Mouse (Mus musculus): ENCODE data around the gene Wdr93.
"Not testable (repeated sequence)": the region's sequence is repeated elsewhere in the genome, so short reads cannot be mapped to it uniquely, and the experiment has no call there.

Wdr93 gene

DNA sequence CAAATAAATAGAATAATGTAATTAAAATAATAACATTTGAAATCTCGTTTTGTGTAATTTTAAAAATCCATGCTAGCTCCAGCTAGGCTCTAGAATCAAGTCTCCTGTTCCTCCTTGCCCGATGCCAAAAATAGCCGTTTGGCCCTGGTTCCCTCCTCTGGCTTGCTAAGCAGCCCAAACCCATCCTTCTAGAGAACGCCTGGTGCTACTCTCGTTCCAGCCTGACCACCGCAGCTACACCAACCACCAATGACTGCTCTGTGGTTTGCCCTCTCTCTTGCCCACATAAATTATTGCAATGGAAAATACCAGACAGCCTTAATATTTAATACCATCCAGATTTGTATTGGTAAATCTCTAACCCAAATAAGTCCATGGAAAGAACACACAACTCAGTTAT is 4.7 kb downstream of the Wdr93 start:
- ATAC-seq (ENCODE audit: low TSS enrichment): no peak

DNA sequence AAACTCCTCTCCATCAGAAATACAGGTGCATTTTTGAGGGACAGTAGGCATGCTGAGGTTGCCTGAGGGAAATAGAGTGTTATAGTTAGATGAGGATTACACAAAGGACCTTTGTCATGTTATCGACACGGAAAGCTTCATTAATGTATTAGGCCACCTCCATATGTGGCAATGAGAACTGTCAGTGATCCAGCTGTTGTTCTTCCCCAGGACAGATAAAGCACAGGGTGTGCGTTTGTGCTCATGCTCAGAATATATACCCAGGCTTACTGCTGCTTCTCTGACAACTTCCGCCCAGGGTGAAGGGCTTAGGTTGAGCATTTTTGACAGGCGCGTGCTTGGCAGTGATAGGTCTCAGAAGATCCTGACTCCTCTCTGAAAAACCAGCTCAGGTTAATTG is 6.5 kb downstream of the Wdr93 start:
- no peak for ATAC-seq (ENCODE audit: low TSS enrichment)

DNA sequence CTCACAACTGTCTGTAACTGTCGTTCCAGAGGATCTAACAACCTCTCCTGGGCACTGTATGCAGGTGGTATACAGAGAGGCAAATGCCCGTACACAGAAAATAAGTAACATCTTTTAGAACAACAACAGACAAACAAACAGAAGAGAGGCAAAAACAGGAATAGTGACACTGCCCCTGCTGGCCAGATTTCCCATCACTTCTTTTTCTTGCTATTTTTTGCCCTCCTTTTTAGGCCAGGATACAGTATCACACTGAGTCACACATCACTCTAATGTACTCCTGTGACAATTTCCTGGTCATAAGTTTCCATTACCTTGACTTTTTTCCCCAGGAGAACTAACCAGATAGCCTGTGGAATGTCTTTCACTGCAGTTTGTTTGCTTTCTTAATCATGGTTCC is 13.4 kb downstream of the Wdr93 start:
- ATAC-seq (ENCODE audit: low TSS enrichment): no peak

DNA sequence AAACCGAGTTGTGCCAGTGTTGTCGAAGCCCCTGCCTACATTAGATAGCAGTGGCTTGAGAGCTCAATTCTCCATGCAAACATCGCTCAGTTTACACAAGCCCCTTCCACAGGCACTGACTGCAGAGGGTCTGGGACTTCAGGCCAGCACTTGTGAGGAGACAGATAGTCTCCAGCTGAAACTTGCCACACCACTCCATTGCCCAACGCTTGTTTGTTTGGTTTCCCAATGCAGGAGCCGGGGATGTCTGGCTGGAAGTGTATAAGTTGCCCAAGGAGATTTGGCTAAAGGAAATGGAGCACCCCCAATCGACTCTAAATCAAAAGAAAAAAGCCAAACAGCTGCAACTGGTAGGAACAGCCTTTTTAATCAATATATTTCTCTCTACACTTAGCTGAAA is 15.2 kb downstream of the Wdr93 start:
- ATAC-seq (ENCODE audit: low TSS enrichment): no peak

DNA sequence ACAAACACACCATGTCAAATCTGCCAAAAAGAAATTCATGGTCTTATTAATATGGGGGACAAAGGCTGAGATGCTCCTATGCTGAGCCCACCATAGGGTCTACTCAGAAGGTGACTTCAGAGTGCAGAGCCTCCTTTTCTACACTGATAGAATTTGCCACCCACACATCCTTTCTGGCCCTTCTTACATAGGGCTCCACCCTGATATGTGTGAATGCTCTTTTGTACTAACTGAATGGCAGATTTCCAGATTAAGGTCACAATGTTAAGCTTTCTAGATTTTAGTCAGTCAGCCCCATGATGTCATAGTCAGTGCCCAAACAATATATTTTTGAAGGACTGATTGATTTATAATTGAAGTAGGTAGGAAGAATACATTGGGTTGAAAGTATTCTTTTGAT is 16.8 kb downstream of the Wdr93 start:
- ATAC-seq (ENCODE audit: low TSS enrichment): no peak

DNA sequence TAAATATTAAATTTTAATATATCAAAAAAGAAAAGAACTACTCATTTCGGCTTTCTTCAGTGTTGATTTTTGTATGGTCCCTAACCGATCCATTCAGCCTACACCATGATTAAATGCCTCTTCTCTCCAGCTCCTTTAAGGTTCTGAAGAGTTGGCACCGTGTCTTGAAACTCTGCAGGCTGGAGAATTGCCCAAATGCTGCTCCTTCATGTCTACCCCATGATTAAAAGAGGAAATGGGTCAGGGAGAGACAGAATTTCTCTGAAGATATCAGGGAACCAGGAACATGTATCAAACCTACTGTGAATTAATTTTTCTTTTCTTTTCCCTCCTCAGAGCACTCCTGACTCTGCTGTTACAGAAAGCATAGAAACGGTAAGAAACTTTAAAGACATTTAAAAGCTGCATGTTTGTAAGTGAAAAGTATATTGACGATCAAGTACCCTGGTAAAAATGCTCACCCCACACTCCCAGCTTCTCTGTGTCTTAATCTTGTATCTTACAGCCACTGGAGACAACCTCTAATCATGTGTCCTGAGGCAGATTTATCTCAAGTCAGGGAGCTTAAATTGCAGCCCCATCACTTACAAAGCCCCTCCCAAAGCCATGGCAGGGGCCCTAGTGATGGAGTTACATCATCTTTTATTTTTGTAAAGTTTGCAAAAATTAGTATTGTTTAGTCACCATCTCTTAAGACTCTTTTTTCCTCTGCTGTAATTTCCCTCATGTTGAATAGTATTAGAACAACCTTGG is 18.3 kb downstream of the Wdr93 start:
- no peak for ATAC-seq (ENCODE audit: low TSS enrichment)

- ATAC-seq (ENCODE audit: low TSS enrichment): no peak
These were observed 19.1 kb downstream of the Wdr93 start for GRCm38 (mm10) chr7:79762106-79762505.

DNA sequence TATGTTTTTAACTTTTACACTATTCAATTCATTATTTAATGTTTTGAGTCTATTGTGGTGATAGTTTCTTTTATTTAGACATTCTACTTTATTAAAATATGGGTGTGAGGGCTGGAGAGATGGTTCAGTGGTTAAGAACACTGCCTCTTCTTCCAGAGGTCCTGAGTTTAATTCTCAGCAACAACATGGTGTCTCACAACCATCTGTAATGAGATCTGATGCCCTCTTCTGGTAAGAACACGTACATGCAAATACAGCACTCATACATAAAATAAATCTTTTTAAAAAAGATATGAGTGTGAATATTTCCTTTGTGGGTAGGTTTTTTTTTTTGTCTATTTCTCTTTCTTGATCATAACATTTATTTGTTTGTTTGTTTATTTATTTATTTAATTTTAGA is 23.0 kb downstream of the Wdr93 start:
- no peak for ATAC-seq (ENCODE audit: low TSS enrichment)

DNA sequence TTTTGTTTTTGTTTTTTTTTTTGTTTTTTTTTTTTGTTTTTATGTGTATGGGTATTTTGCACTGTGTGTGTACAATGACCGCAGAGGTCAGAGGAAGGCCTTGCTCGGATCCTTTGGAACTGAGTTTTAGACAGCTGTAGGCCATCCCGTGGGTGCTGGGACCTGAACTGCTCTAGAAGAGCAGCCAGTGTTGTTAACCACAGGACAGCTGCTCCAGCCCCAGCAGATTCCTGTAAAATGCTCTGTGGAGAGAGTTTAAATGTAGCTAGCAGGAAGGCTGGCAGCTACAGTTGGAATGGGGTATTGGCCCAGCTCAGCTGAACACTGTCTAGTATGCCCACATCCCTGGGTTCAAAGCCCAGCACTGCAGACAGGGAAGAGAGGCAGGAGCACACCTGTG is 26.7 kb downstream of the Wdr93 start:
- ATAC-seq (ENCODE audit: low TSS enrichment): no peak

- ATAC-seq (ENCODE audit: low TSS enrichment): peak; percentile 93
These were observed 28.9 kb downstream of the Wdr93 start for GRCm38 (mm10) chr7:79771561-79772512.

- peak; percentile 93 for ATAC-seq (ENCODE audit: low TSS enrichment)
These were observed 38.0 kb downstream of the Wdr93 start for GRCm38 (mm10) chr7:79780647-79781626.

DNA sequence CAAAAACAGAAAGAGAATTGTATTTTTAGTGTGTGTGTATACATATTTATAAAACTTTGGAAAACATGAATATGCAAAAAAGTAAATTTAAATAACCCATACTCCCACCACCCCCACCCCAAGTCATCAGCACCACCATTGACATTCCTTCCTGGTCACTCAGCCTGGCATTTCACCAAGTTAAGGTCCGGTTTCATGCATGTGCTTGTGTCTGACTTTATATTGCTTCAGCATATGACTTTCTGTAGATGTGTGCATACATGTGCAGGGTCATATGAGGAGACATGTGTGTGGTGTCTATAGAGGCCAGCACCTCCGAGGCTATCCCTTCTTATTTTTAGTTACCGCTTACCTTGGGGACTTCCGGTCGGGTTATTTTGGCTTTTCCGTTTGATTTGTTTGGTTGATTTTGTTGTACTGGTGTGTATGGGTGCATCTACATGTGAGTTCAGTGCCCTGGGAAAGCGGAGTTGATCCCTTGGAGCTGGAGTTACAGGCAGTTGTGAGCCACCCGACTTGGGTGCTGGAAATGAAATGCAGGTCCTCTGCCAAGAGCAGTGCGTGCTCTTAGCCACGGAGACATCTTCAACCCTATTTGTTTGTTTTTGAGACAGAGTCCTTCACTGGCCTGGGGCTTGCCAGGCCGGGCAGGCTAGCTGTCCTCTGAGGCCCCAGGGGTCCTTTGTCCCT is 39.0 kb downstream of the Wdr93 start:
- ATAC-seq (ENCODE audit: low TSS enrichment): no peak

DNA sequence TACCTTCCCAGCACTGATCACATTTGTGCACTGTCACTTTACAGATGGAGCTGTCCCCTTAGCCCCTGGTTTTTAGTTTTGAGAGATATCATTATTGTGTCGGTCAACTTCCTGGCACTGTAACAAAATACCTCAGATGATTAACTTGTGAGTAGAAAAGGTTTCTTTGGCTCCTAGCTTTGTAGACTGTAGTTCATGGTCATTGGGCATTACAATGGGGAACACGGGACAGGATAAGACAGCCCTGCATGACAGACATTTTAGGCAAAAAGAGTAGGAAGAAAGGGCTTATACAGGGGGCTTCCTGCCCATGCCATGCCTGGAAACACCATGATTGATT is 39.5 kb downstream of the Wdr93 start:
- ATAC-seq (ENCODE audit: low TSS enrichment): no peak

DNA sequence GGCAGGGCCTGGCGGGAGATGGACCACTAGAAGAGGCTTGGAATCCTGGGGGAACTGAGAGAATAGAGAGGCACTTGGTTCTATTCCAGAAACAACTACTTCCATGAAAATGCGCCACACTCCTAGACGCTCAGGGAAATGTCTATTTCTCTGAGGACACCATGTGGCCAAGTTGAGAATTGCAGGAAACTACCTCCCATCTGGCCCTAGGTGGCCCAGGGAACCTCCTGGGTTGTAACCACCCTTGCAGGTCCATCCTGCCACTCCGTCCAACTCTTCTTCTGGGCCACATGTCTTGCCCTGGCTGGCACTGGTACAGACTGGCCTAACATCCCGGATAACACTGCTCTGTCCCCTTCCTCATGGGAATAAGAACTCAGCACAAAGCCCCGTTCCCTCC is 43.3 kb downstream of the Wdr93 start:
- ATAC-seq (ENCODE audit: low TSS enrichment): peak; percentile 89

DNA sequence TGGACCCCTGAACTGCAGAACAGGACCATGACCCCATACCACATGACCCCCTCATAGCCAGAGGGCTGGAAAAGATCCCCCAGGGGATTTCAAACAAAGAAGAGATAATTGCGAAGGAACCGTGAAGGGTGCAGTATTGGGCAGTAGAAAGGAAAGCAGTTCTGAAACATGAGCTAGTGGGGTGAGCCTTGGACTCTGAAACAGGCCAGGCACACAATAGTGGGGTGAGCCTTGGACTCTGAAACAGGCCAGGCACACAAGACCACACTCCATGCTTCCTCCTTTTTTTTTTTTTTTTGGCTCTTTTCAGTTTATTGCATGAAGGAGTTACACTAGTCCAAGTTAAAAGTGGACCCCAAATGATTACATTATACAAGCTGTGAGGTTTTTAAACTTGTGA is 46.8 kb downstream of the Wdr93 start:
- not testable (repeated sequence) for ATAC-seq (ENCODE audit: low TSS enrichment)

DNA sequence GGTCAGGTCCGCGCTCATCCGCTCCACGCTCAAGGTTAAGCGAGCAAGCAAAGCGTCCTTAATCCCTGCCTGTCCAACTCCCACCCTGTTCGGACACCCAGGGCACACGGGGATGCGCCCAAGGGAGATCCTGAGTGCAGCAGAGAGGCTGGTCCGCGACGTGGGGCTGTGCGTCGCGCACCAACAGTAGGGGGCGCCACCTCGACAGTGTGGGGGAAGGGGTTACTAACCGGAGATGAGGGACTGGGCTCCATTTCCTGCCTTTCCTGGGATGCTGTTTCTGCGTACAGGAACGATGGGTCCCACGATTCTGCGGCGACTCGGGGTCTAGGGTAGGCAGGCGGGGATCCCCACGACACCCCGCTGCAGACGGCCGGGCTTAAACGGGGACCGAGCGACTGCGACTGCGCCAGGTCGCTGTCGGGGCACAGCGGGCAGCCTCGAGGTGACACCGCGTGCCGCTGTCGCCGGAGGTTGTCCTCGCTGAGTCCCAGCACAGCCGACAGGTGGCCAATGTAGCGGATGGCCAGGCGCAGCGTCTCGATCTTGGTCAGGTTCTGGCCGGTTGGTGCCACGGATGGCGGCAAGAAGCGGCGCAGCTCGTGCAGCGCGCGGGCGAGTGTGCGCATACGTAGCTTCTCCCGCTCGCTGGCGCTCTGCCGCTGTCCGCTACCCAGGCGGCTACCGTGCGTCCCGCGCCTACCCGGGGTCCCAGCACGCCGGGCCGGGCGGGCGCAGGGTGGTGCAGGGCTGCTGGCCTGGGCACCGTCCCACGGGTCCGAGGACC is 49.9 kb downstream of the Wdr93 start:
- ATAC-seq (ENCODE audit: low TSS enrichment): peak; percentile 16; the same call in 1 of the 2 replicates

GRCm38 (mm10) chr7:79793688-79794087 is 50.7 kb downstream of the Wdr93 start, which contains the start of gene Mesp1:
TSS of gene Mesp1 (minus strand) at chr7:79793788.
- no peak for ATAC-seq (ENCODE audit: low TSS enrichment)

GRCm38 (mm10) chr7:79798606-79799005 is 55.6 kb downstream of the Wdr93 start:
- ATAC-seq (ENCODE audit: low TSS enrichment): 0 out of 2 replicates have a peak, but pooled peaks have one; percentile 13

DNA sequence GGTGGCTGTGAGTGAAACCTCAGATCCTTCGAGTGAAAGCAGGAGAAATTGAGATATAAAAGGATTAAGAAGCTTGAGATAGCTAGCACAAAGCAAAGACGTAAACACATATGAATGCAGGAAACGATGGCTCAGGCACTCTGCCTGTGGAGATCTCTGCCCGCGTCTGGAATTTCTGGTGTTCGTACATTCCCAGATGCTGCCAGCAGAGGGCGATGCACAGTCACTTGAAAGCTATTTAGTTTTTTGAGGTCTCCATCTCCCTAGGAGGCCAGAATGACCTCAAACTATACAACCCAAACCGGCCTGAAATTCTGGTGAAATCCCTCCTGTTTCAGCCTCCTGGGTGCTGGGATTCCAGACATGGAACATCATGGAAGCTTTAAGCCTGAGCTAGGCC is 56.1 kb downstream of the Wdr93 start:
- ATAC-seq (ENCODE audit: low TSS enrichment): peak; percentile 80

- ATAC-seq (ENCODE audit: low TSS enrichment): no peak
These were observed 56.5 kb downstream of the Wdr93 start for GRCm38 (mm10) chr7:79799506-79799905.

Measured in frontal cortex, adult (tissue).